Mouse (Mus musculus): ENCODE measurements around the gene Stk33. TPM values are rescaled to one million over a fixed set of nuclear protein-coding genes. Genes with fewer than 3 reads are reported as not detected.

Stk33 gene
- total RNA-seq, 2 experiments from 2014 or later = not detected

DNA sequence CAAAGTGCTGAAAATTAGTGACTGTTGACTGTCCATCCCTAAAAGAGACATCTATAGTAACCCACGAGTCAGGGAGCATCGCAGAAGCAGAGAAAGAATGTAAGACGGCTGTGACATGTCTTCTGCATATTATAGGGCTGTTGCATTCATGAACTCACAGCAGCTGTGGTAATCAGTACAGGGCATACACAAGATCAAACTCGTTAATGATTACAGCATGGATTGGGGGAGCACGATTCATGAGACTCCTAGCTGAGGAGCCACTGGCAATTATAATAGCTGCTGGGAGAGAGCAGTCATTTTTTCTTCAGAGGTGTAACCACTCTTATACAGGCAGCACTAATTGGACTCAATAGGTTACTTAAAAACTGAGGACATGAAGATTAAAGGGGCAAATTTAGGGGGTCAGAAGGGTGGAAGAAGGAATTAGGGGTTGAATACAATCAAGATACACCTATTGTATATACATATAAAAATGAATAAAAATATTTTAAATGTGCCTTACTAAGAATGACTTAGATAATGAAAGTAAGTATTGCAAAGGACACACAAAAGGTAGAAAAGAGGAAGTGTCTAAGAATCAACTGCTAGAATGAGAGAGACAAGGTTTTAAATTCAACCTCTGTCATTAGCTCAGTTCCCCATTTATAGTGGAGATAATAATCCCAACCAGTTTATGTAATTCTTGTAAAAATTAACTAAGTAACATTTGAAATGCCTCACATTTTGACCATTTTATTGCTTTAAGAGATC is 80.3 kb downstream of the Stk33 start:
- no peak for DNase-seq
- intact Hi-C loops (cut with DNase I) = no loop called here

- intact Hi-C loops (cut with DNase I) = no loop called here
- no peak for DNase-seq
These were observed 81.0 kb downstream of the Stk33 start for GRCm38 (mm10) chr7:109357877-109358276.

DNA sequence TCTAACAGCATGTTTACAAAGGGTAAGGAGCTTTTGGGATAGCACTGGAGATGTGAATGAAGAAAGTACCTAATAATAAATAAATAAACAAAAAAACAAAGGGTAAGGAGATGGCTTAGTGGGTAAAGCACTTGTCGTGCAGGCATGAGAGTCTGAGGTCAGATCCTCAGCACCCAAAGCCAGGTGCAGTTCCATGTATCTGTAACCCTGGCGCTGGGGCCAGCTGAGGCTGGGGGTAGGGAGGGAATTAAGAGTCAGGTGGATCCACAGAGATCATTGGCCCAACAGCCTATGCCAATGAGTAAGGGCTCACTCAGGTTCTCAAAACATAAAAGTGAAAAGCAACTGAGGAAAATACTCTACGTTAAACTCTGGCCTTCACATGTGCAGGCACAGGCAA is 91.6 kb downstream of the Stk33 start:
- intact Hi-C loops (cut with DNase I) = no loop called here
- no peak for DNase-seq

DNA sequence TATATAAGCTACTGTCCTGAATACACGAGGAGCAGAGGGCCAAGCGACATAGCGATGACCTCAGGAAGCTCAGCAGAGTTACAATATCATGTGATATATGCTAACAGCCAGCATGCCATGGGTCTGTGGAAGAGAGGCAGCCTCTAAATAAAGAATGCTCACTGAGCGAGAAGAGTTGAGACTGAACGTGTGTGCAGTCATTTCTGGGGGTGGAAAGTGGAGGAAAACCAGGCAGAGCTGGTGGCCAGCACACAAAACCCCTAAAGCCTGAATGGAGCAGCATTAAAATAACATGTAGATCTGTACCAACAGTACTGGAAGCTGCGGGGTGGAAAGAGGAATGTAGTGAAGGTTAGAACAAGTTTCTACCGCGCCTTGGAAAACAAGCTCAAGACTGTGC is 107.2 kb downstream of the Stk33 start:
- no peak for DNase-seq
- intact Hi-C loops (cut with DNase I) = no loop called here

DNA sequence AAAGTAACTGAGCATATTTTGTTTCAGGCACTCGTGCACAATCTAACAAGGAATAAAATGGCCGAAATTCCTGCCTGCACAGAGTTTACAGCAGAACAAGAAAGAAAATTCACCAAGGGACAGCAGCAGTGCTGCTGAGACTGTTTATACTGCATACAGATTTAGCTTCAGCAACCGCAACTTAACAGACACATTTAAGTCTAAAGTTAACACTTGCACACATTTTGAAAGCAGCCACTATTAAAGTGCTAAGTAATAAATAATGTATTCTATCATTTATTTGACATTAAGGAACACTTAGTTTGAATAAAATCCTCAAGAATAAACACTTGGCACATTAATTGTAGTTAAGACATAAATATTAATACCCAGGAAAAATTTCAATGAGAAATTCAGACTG is 110.1 kb downstream of the Stk33 start:
- DNase-seq = no peak
- intact Hi-C loops (cut with DNase I) = no loop called here

DNA sequence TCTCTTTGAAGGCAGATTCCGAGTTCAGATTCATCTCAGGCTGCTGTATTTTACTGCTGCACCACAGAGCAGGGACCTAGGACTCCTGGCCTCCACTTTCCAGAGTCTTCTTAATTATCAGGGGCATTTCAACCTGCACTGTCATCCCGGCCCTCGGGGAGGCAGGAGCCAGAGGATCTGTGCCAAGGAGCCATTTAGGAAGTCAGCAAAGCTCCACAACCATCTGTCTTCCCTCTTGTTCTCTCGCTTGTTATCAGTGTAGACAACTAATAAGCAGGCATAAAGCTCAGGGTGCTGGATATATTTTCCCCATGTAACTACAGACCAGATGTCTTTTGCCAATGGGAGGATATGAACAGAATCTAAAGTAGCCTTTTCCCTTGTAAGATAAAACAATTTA is 112.1 kb downstream of the Stk33 start:
- no peak for DNase-seq
- intact Hi-C loops (cut with DNase I) = no loop called here

GRCm38 (mm10) chr7:109325731-109326130 is 113.2 kb downstream of the Stk33 start:
- DNase-seq = no peak
- intact Hi-C loops (cut with DNase I) = no loop called here

DNA sequence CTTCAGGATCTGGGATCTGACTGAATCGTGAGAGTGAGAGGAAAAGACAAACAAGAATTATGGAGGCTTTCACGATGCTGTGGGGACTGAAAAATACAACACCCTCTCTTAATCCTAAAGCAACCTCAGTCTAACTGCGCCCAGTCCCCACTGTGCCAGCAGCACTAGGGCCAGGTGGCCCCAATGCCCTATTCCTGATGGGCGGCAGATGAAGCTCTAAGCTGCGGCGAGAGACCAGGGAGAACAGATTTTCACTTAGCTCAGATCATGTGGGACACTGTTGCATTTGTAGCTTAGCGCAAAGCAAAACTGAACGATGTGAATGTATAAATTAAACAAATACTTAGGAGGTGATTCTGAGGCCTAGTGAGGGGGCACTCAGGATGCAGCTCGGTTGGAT is 113.7 kb downstream of the Stk33 start:
- intact Hi-C loops (cut with DNase I) = no loop called here
- DNase-seq = no peak

GRCm38 (mm10) chr7:109309506-109309905 is 129.4 kb downstream of the Stk33 start:
- no peak for DNase-seq
- intact Hi-C loops (cut with DNase I) = no loop called here

DNA sequence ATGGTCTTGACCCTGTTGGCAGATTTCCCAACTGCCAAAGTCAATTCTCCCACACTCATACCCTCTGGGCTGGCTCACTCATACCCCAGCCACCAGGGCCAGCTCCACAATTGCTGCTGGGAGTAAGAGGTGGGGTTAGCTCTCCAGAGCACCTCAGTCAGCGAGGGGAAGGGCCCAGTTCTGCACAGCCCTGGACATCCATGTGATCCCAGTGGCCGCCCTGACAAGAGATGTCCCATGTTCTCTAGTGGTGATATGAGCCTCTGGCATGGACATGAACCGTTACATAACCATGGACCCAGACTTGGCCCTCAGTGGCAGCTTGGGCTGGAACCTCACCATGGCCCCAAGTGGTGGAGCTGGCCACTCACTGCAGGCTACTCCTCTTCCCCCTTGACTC is 143.1 kb downstream of the Stk33 start:
- intact Hi-C loops (cut with DNase I) = no loop called here
- no peak for DNase-seq

DNA sequence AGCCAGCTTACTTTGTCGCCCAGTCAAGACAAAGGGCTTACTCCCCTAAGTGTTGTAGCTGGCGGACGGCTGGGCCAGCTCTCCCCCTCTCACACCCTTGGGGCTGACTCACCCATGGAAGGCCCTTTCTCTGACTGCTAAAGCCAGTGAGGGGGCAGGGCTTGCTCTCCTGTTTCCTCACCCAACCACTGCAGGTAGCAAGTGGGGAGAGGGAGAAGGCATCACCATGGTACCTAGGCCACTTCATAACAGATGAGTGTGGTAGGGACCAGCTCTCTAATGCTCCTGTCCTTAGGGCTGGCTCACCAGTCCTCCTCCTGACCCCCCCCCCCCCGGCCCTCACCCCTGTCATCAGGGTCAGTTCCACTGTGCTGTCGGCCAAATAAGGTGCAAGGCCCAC is 143.5 kb downstream of the Stk33 start:
- DNase-seq = no peak
- intact Hi-C loops (cut with DNase I) = no loop called here

DNA sequence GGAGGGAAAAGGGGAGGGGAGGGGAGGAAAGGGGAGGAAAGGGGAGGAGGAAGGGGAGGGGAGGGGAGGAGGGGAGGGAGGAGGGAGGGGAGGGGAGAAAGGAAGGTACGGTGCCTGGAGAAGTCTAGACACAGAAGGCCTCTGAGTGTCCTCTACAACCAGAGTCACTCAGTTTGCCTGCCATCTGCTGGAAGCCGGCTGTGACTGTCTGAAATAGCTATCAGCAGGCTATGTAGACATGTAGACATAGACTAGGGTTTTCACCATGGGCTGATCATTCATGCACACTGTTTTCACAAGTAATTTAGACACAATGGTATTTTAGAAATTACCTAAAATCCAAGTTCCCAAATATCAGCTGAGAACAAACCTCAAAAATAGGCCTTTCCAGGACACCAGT is 148.4 kb downstream of the Stk33 start:
- no peak for DNase-seq
- intact Hi-C loops (cut with DNase I) = no loop called here

DNA sequence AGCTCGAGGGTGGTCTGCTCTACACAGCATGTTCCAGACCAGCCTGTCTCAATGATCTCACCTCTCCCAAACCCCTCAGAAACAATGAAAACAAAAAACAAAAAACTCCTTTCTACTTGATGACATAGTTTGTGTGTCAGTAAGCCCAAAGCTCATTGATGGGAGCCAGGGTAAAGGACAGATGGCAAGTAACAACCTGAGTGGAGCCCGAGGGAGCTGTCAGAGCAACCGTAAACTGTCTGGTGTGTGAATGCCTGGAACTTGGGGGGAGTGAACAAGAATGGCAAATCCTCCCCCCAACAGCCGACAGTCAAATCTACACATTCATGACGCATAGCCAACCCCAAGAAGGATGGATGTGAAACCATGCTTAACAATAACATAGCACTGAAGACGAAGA is 149.8 kb downstream of the Stk33 start:
- intact Hi-C loops (cut with DNase I) = no loop called here

DNA sequence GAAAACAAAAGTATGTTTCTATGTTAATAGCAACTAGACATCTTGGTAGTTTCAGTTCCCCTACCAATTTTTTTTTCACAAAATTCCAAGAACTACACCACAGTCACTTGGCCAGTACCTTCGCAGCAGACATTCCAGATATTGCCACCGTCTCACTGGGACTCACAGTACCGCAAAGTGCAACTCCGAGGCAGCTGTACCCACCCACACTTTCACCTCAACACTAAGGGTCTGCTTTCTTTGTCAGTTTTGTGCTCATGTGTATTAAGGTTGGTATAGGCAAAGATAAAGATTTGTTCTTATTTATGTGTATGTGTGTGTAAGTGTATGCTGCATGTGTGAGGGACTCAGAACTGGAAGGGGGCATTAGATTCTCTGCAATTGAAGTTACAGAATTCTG is 156.8 kb downstream of the Stk33 start:
- DNase-seq = no peak
- intact Hi-C loops (cut with DNase I) = no loop called here

More for the DNA sequence above, 149.8 kb downstream of the Stk33 start:
- DNase-seq = no peak

DNA sequence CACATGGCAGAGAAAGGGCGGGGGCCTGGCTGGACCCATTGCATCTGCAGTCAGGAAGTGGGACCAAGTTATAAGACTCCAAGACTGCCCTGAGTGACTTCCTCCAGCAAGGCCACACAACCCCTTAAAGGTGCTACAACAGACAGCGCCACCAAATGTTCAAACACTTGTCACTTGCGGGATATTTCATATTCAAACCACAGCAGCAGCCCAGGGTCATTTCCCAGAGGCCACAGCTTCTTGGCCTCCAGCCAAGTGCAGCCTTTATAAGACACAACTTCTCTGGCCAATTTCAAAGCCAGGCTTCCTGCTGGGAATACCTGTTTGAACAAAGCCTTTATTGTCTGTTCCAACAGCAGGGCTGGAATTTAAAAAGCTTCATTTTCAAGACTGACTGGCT is 162.3 kb downstream of the Stk33 start:
- DNase-seq = peak in 1 of 2 experiments; percentile 14
- intact Hi-C loops (cut with DNase I) = no loop called here

- no peak for DNase-seq
- intact Hi-C loops (cut with DNase I) = no loop called here
These were observed 163.0 kb downstream of the Stk33 start for GRCm38 (mm10) chr7:109275901-109276300.

DNA sequence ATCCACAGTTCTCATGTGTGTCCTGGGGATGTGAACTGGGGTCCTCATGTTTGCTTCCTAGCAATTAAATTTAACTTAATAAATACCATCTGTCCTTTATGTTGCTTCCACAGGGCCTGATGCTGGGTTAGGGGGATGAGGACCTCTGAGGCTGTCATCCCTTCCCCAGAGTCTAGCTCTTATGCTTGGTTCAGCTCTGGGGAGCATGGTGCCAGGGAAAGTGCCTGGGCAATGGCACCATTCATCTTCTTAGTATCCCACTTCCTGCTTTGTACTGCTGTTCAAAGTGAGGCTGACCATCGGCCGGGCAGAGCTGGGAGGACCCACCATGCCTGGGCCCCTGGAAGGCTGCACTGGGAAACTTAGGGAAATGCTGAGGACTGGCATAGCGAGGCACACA is 163.7 kb downstream of the Stk33 start:
- intact Hi-C loops (cut with DNase I) = no loop called here

DNA sequence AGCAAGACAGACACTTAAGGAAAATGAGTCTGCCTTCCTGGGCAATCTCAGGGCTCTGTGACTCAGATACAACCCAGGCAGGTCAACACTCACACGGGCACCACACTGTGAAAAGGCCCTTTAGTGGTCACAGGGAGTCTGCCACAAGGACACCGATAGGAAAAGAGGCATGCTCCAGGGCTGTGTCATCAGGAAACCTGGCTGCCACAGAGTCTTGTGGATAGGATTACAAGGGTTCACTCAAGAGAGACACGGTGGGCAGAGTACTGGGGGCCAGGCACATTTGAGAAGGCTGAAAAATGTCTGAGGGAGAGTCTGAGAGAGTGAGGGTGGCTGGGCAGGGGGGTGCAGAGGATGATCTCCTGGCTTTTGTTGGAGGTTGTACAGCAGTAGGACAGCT is 164.6 kb downstream of the Stk33 start:
- intact Hi-C loops (cut with DNase I) = no loop called here
- no peak for DNase-seq

More for the DNA sequence above, 163.7 kb downstream of the Stk33 start:
- DNase-seq = no peak

DNA sequence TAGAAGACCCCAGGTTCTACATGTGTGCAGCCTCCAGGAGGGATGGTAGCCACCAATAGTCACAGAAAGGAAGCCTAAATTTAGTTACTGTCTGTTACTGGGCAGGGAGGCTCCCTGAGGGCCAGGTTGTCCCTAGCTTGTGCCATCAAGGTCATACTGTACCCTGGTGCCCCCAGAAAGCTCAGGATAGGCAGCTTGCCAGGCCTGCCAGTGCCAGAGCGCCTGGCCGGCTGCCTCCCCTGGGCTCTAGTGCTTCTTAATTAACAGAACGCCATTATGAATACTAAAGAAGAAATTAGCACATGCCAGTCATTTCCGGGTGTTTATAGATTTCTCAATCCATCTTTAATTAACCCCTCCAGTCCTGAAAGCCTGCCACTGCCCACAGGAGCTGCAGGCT is 169.8 kb downstream of the Stk33 start:
- no peak for DNase-seq
- intact Hi-C loops (cut with DNase I) = no loop called here

DNA sequence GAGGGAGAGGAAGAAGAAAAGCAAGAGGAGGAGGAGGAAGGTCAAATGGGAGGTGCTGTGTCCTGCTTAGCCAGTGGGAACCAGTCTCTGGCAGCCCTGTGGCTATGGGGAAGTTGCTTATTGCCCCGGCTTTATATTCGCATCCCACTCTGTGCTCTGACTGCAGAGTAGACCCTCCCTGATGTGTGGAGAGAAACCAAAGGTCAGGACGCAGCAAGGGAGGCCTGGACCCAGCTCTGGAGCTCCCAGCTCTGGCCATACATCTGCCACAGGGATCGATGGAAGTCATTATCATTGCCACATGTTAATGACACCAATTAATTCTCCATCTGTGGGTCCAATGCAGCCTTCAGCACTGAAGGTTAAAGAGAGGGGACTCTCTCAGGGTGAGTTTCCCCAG is 171.5 kb downstream of the Stk33 start:
- intact Hi-C loops (cut with DNase I) = no loop called here
- no peak for DNase-seq

DNA sequence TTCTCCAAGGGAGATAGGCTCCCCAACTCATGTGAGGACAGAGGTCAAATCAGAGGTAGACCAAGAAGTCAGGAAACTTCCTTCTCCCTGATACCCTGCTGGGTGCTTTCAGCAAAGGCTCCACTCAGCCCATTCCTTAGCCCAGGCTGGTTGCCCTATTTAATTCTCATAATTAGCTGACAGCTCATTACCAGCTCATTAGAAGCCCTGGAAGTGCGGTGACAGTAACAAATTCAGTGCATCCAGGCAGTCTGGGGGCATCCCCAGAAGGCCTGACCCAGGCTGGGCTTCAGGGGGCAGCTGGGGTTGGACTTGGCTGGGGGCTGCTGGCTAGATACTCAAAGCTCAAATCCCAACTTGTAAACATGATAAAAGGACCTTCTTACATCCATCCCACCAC is 172.7 kb downstream of the Stk33 start:
- DNase-seq = no peak
- intact Hi-C loops (cut with DNase I) = no loop called here

GRCm38 (mm10) chr7:109265606-109266005 is 173.3 kb downstream of the Stk33 start:
- intact Hi-C loops (cut with DNase I) = no loop called here
- DNase-seq = no peak

Measured in gastrocnemius, postnatal 36 days (tissue).